7 mouse cellular contexts compared by ENCODE assay signal in the genomic region with DNA sequence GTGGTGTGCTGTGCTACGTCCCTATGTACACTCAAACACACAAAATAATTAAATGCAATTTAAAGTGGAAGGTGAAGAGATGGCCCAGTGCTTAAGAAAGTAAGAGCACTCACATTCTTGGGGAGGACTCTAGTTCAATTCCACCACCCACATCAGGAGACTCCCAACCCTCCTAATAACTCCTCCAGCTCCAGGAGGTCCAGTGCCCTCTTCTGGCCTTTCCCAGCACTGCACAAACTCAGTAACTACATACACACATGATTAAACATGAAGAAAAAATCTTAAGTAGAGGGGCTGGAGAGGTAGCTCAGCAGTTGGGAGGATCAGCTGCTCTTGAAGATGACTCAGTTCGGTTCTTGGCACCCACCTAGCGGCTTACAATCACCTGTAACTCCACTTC. TPM values are rescaled to one million over a fixed set of nuclear protein-coding genes. Genes with fewer than 3 reads are reported as not detected.
DNase-seq lines count a peak whose midpoint lies in the region; ATAC-seq and TF ChIP-seq lines count a peak whose summit lies in the region.

No protein-coding gene starts in this region.

- no peak overlapping the region for H3K9ac ChIP-seq in kidney, postnatal 0 days (ENCODE audit: low read depth, low read length)
- no peak overlapping the region for H3K9ac ChIP-seq in kidney, embryonic 14.5 days (ENCODE audit: low read depth, low read length)
- H3K9ac ChIP-seq in ES-E14 (ENCODE audit: insufficient read depth, low read depth, low read length, poor library complexity, severe bottlenecking) = no peak overlapping the region
- no peak overlapping the region for H3K9ac ChIP-seq in neural tube, embryonic 11.5 days (ENCODE audit: low read length)

- in situ Hi-C loops in ES-E14 (cut with MboI; ENCODE audit: low sequenced_read_pairs in 2 of 2, unreplicated experiment in 2 of 2) = no loop called here

- no peak overlapping the region for H3K27ac ChIP-seq in kidney, postnatal 0 days
- no peak overlapping the region for H3K27ac ChIP-seq in kidney, embryonic 14.5 days (ENCODE audit: low read depth, low read length)
- no peak overlapping the region for H3K27ac ChIP-seq in ES-E14 (ENCODE audit: insufficient read depth, low read depth, low read length, poor library complexity, severe bottlenecking)
- H3K27ac ChIP-seq in neural tube, embryonic 11.5 days (ENCODE audit: low read depth, low read length) = no peak overlapping the region

- WGBS in kidney, postnatal 0 days = 67% methylated on average over 3 of the region's 3 CpGs
- 71% methylated on average over 3 of the region's 3 CpGs for WGBS in kidney, embryonic 14.5 days
- 65% methylated on average over 3 of the region's 3 CpGs for WGBS in neural tube, embryonic 11.5 days

- H3K4me1 ChIP-seq in kidney, postnatal 0 days (replicated peaks; ENCODE audit: insufficient read depth, low read length) = no peaks in the 10 kb centered on the region
- H3K4me1 ChIP-seq in kidney, embryonic 14.5 days (ENCODE audit: control insufficient read depth, insufficient read depth, low read length) = no peaks in the 10 kb centered on the region
- H3K4me1 ChIP-seq in ES-E14 (ENCODE audit: control insufficient read depth in 2 of 2, insufficient read depth in 2 of 2, low read length in 2 of 2, poor library complexity in 1 of 2) = 0 out of 4 replicates have a peak, but pooled peaks cover 0 to 2% of the 10 kb centered on the region in 2 experiments
- H3K4me1 ChIP-seq in neural tube, embryonic 11.5 days (ENCODE audit: control insufficient read depth, insufficient read depth, low read length) = no peaks in the 10 kb centered on the region

- no peak overlapping the region for H3K4me2 ChIP-seq in kidney, postnatal 0 days (ENCODE audit: low read length)
- no peak overlapping the region for H3K4me2 ChIP-seq in kidney, embryonic 14.5 days (replicated peaks; ENCODE audit: low read depth, low read length)
- no peak overlapping the region for H3K4me2 ChIP-seq in neural tube, embryonic 11.5 days (ENCODE audit: low read depth)

- peaks cover 7% of the 10 kb centered on the region for H3K27me3 ChIP-seq in kidney, postnatal 0 days (ENCODE audit: insufficient read depth, low read length)
- peaks cover 18% of the 10 kb centered on the region for H3K27me3 ChIP-seq in kidney, embryonic 14.5 days (ENCODE audit: control insufficient read depth, insufficient read depth, low read length)
- no peaks in the 10 kb centered on the region; the same call in 1 of the 2 replicates for H3K27me3 ChIP-seq in neural tube, embryonic 11.5 days (ENCODE audit: control insufficient read depth, insufficient read depth, low read length)

- DNase-seq in kidney, postnatal 0 days (ENCODE audit: low spot score) = peak; percentile 64
- DNase-seq in CD4-positive helper T cell, adult 2 months (ENCODE audit: low read depth, low spot score) = peak; percentile 48
- peak; percentile 69 for DNase-seq in ES-E14 (ENCODE audit: low read depth, low spot score)
- DNase-seq in cerebellum, postnatal 25 days = peak; percentile 72 to 84
- DNase-seq in kidney, postnatal 4 days = peak; percentile 83
- DNase-seq in neural tube, embryonic 11.5 days (ENCODE audit: low spot score) = peak; percentile 71

- peak; percentile 76 for TF ChIP-seq CTCF in kidney, postnatal 0 days (IDR thresholded peaks at IDR 0.05; ENCODE audit: low read depth)

- H3K4me3 ChIP-seq in kidney, postnatal 0 days (replicated peaks; ENCODE audit: low read depth, low read length) = no peak overlapping the region
- H3K4me3 ChIP-seq in kidney, embryonic 14.5 days (ENCODE audit: low read length) = no peak overlapping the region
- H3K4me3 ChIP-seq in ES-E14 (ENCODE audit: insufficient read depth in 1 of 2, low read depth in 1 of 2, low read length in 2 of 2, poor library complexity in 1 of 2, severe bottlenecking in 1 of 2) = no peak overlapping the region
- H3K4me3 ChIP-seq in neural tube, embryonic 11.5 days (ENCODE audit: low read depth, low read length) = no peak overlapping the region

- peaks cover 20% of the 10 kb centered on the region; the same call in 1 of the 2 replicates for H3K36me3 ChIP-seq in kidney, postnatal 0 days (ENCODE audit: insufficient read depth, low read length)
- H3K36me3 ChIP-seq in kidney, embryonic 14.5 days (ENCODE audit: control insufficient read depth, insufficient read depth, low read length) = peaks cover 25% of the 10 kb centered on the region; the same call in 1 of the 2 replicates
- peaks cover 15% of the 10 kb centered on the region for H3K36me3 ChIP-seq in ES-E14 (ENCODE audit: control insufficient read depth, insufficient read depth, low read length, poor library complexity, severe bottlenecking)
- H3K36me3 ChIP-seq in neural tube, embryonic 11.5 days (ENCODE audit: control insufficient read depth, insufficient read depth, low read length) = peaks cover under 1% of the 10 kb centered on the region; the same call in 1 of the 2 replicates

- no peak for ATAC-seq in kidney, postnatal 0 days (replicated peaks; ENCODE audit: low FRiP score, low read depth)
- no peak; the same call in 1 of the 2 replicates for ATAC-seq in kidney, embryonic 14.5 days (ENCODE audit: low FRiP score, low TSS enrichment)
- ATAC-seq in neural tube, embryonic 11.5 days (ENCODE audit: insufficient read depth, low FRiP score, low TSS enrichment) = no peak

- no peaks in the 10 kb centered on the region for H3K9me3 ChIP-seq in kidney, postnatal 0 days (replicated peaks; ENCODE audit: low read length)
- H3K9me3 ChIP-seq in kidney, embryonic 14.5 days (ENCODE audit: control insufficient read depth, low read length) = no peaks in the 10 kb centered on the region
- H3K9me3 ChIP-seq in ES-E14 (ENCODE audit: control insufficient read depth, insufficient read depth, low read depth, low read length) = no peaks in the 10 kb centered on the region
- no peaks in the 10 kb centered on the region for H3K9me3 ChIP-seq in neural tube, embryonic 11.5 days (ENCODE audit: control insufficient read depth, low read length)

TF ChIP-seq in ES-E14, 5 proteins besides CTCF, POLR2A, EP300 and RAD21:
- TF ChIP-seq HCFC1 (IDR thresholded peaks at IDR 0.05; ENCODE audit: borderline replicate concordance, insufficient read depth, low read length) = no peak
- no peak for TF ChIP-seq CHD2 (IDR thresholded peaks at IDR 0.05; ENCODE audit: low read depth, low read length)
- no peak for TF ChIP-seq ZC3H11A (IDR thresholded peaks at IDR 0.05; ENCODE audit: borderline replicate concordance, low read depth, low read length)

RNA-seq across cellular contexts. Expression of gene Celsr3, which starts 6.6 kb away (rescaled TPM):
- 0.06 and 0.11 TPM in 2 replicates for polyA plus RNA-seq in kidney, postnatal 0 days (2015; fragmentation: Nextera tagmentation; extraction: Ambion mirVana)
- 0.04 and 0.17 TPM in 2 replicates for polyA plus RNA-seq in kidney, embryonic 14.5 days (2014; fragmentation: Nextera tagmentation; extraction: Ambion mirVana)
- 4.3 and 14.6 TPM in 2 replicates for total RNA-seq in ES-E14 (2012; rRNA removed)
- 6.7 and 8.9 TPM in 2 replicates for polyA plus RNA-seq in neural tube, embryonic 11.5 days (2014; fragmentation: Nextera tagmentation; extraction: Ambion mirVana)

RNA-seq across cellular contexts. Expression of gene Nckipsd, which starts 11.3 kb away (rescaled TPM):
- polyA plus RNA-seq in kidney, postnatal 0 days (2015; fragmentation: Nextera tagmentation; extraction: Ambion mirVana) = 11.3 and 13.6 TPM in 2 replicates
- 9.0 and 21.7 TPM in 2 replicates for polyA plus RNA-seq in kidney, embryonic 14.5 days (2014; fragmentation: Nextera tagmentation; extraction: Ambion mirVana)
- 17.4 and 20.2 TPM in 2 replicates for total RNA-seq in ES-E14 (2012; rRNA removed)
- 14.5 and 15.5 TPM in 2 replicates for polyA plus RNA-seq in neural tube, embryonic 11.5 days (2014; fragmentation: Nextera tagmentation; extraction: Ambion mirVana)

RNA-seq across cellular contexts. Expression of gene Slc26a6, which starts 33.6 kb away (rescaled TPM):
- polyA plus RNA-seq in kidney, postnatal 0 days (2015; fragmentation: Nextera tagmentation; extraction: Ambion mirVana) = 10.7 and 12.8 TPM in 2 replicates
- 8.6 and 14.5 TPM in 2 replicates for polyA plus RNA-seq in kidney, embryonic 14.5 days (2014; fragmentation: Nextera tagmentation; extraction: Ambion mirVana)
- 15.1 and 19.8 TPM in 2 replicates for total RNA-seq in ES-E14 (2012; rRNA removed)
- polyA plus RNA-seq in neural tube, embryonic 11.5 days (2014; fragmentation: Nextera tagmentation; extraction: Ambion mirVana) = 8.8 and 13.2 TPM in 2 replicates

RNA-seq across cellular contexts. Expression of gene Ip6k2, which starts 35.9 kb away (rescaled TPM):
- polyA plus RNA-seq in kidney, postnatal 0 days (2015; fragmentation: Nextera tagmentation; extraction: Ambion mirVana) = 74.6 and 79.5 TPM in 2 replicates
- polyA plus RNA-seq in kidney, embryonic 14.5 days (2014; fragmentation: Nextera tagmentation; extraction: Ambion mirVana) = 125 and 134 TPM in 2 replicates
- total RNA-seq in ES-E14 (2012; rRNA removed) = 23.0 and 24.4 TPM in 2 replicates
- 121 and 129 TPM in 2 replicates for polyA plus RNA-seq in neural tube, embryonic 11.5 days (2014; fragmentation: Nextera tagmentation; extraction: Ambion mirVana)
